Mouse (Mus musculus) kidney, postnatal 0 days (tissue): ENCODE results near the gene Wdfy2. TPM values are rescaled to one million over a fixed set of nuclear protein-coding genes. Genes with fewer than 3 reads are reported as not detected.

Source experiments
- ATAC-seq: fragments of 200-750 bp; cut with Nextera tagmentation; replicated peaks from 2 replicates; pipeline ENCODE4 v1.8.0; 2017; ENCODE audit warnings: low read depth, moderate number of reproducible peaks, moderate TSS enrichment, moderate library complexity; ENCODE audit not compliant: low FRiP score
- DNase-seq: peaks from one replicate; pipeline ENCODE4 v3.0.0-alpha.2; 2016; ENCODE audit warnings: low spot score
- H3K27ac ChIP-seq: fragments of 300-500 bp; sonication (generic); 2 replicates; pipeline ENCODE4 v1.5.1; 2014; ENCODE audit warnings: mild to moderate bottlenecking
- H3K27me3 ChIP-seq: fragments of 300-500 bp; sonication (generic); 2 replicates; pipeline ENCODE4 v1.6.1; 2014; ENCODE audit warnings: low read length, mixed read lengths; ENCODE audit not compliant: insufficient read depth
- H3K36me3 ChIP-seq: fragments of 300-500 bp; sonication (generic); 2 replicates; pipeline ENCODE4 v1.6.1; 2014; ENCODE audit warnings: low read length, mixed read lengths; ENCODE audit not compliant: insufficient read depth
- H3K4me1 ChIP-seq: fragments of 300-500 bp; sonication (generic); replicated peaks from 2 replicates; pipeline ENCODE4 v1.6.1; 2014; ENCODE audit warnings: antibody characterized with exemption, low read length, mixed read lengths; ENCODE audit not compliant: insufficient read depth
- H3K4me2 ChIP-seq: fragments of 300-500 bp; sonication (generic); 2 replicates; pipeline ENCODE4 v1.6.1; 2014; ENCODE audit warnings: mild to moderate bottlenecking, low read length, moderate library complexity, mixed read lengths
- H3K4me3 ChIP-seq: fragments of 300-500 bp; sonication (generic); replicated peaks from 2 replicates; pipeline ENCODE4 v1.5.1; 2014; ENCODE audit warnings: low read depth, low read length
- H3K9ac ChIP-seq: fragments of 300-500 bp; sonication (generic); 2 replicates; pipeline ENCODE4 v1.6.1; 2014; ENCODE audit warnings: low read depth, low read length
- H3K9me3 ChIP-seq: fragments of 300-500 bp; sonication (generic); replicated peaks from 2 replicates; pipeline ENCODE4 v1.6.1; 2016; ENCODE audit warnings: low read length, inconsistent platforms, mixed read lengths
- CTCF ChIP-seq: IDR thresholded peaks from 2 replicates; pipeline ENCODE4 v1.5.1; 2016; ENCODE audit warnings: antibody characterized with exemption, low read depth, mild to moderate bottlenecking, moderate library complexity
- WGBS: fragments of 180-500 bp; shearing (Covaris S2); extraction: QIAGEN DNeasy Blood & Tissue Kit; methylation state at CpG from one replicate; pipeline ENCODE4 v1.1.7; 2014; 5-methylcytosine and 5-hydroxymethylcytosine counted together
- polyA plus RNA-seq: library from polyadenylated mRNA; unstranded; fragments of >200 nt; fragmentation: Nextera tagmentation; extraction: Ambion mirVana; gene quantifications from 2 replicates; pipeline ENCODE4 v1.2.1, GENCODE M21; 2015

Wdfy2 gene
- polyA plus RNA-seq, 1 experiment from 2014 or later, result 3.9 TPM

DNA sequence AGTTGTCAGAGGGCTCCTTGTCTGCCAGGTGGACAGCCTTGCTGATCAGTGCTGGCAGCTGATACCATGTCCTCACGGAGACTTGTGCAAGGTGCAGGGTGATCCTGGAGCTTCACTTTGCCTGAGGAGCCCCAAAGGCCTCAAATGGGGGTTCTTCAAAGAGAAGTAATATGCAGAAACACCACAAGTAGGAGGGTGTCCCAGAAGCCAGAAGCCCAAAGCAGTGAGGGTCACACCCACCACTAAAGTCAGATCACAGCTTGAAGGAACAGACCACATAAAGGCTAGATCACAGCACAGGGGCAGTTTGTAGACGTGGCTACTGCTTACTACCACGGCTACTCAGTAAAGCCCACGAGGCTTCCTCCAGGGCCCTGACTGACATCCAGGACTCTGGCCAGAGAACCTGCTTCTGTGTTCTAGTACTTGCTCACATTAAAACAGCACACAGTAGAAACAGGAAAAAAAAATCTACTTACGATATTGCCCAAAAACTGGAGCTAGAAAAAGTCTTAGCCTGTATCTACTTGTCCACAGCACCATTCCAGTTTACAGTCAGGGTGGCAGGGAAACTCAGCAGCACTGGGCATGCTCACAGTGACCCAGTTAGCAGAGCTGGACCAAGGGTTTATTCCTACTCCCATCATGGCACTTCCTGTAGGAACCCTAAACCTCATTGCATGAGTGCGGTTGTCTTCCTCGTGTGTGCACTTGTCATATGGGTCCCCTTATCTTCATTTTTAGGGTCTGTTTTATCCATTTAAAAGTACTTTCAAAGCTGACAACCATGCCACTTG is 41.4 kb downstream of the Wdfy2 start:
- Histone ChIP-seq H3K27me3 (no peaks in the 10 kb centered on the region), H3K9ac (no peak overlapping the region), H3K36me3 (no peaks in the 10 kb centered on the region), H3K4me2 (no peak overlapping the region), H3K4me1 (peaks cover 11% of the 10 kb centered on the region; the same call in 1 of the 2 replicates), H3K4me3 (no peak overlapping the region), H3K9me3 (no peaks in the 10 kb centered on the region), H3K27ac (no peak overlapping the region)
- no peak for TF ChIP-seq CTCF
- no peak for DNase-seq
- no peak for ATAC-seq
- WGBS, result 69% methylated on average over 7 of the region's 7 CpGs

DNA sequence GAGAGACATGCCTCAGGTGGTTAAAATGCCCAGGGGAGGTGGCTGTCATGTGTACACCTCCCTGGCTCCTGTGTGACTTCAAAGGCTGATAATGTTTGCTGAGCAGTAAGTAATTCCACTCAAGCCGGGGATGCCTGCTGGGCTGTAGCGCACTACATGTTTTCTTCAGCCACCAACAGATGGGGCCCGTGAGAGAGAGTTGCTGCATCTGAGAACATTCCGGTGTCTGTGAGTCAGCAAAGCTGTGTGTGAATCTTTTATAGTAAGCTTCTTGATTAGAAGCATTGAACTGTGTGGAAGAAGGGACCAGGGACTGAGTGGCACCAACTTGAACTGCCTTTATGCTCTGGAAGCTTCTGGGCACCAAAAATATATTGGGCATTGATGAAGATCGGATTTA is 42.0 kb downstream of the Wdfy2 start:
- peak; percentile 71 for TF ChIP-seq CTCF
- WGBS, result 16% methylated on average over 5 of the region's 5 CpGs
- H3K4me3 ChIP-seq, result no peak overlapping the region
- peak; percentile 90 for DNase-seq
- peak; percentile 54; the same call in 1 of the 2 replicates for ATAC-seq
- no peak overlapping the region; the same call in 1 of the 2 replicates for H3K27ac ChIP-seq
- no peaks in the 10 kb centered on the region for H3K9me3 ChIP-seq
- no peaks in the 10 kb centered on the region for H3K36me3 ChIP-seq
- H3K4me2 ChIP-seq, result no peak overlapping the region
- H3K27me3 ChIP-seq, result no peaks in the 10 kb centered on the region
- peaks cover 14% of the 10 kb centered on the region; the same call in 1 of the 2 replicates for H3K4me1 ChIP-seq
- no peak overlapping the region for H3K9ac ChIP-seq

DNA sequence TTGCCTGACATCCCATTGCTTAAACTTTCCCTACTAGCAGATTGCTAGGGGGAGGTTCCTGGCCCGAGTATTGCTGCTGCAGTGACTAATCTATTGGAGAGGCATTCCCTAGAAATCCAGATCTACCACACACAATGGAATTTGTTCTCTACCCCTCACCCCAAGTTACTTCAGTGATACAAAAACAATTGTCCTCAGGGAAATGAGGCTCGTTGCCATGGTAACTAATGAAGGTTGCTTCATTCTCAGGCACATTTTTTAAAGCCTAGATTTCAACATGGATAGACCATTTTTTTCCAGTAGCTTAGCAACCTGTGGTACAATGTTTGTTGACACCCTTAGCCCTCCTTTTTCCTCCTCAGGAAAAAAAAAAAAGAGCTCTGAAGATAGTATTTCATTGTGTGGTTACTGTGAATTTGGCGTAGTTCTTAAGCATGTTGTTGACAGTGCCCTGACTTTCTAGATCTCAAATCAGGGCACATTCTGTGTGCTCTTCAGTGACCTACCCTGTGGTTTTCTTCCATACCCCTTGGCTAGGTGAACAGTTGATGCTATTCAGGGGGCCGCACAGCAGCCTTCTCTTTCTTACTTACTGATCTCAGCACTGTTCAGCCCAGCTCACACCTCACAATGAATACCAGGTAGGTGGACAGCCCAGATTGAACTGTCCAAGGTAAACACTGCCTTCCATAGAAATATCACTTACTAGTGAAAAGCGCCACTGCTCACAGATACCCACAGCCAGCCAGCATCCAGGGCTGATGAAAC is 42.8 kb downstream of the Wdfy2 start:
- H3K36me3 ChIP-seq, result no peaks in the 10 kb centered on the region
- H3K4me1 ChIP-seq, result peaks cover 14% of the 10 kb centered on the region; the same call in 1 of the 2 replicates
- no peak for TF ChIP-seq CTCF
- peak overlapping the region; percentile 10; the same call in 1 of the 2 replicates for H3K27ac ChIP-seq
- 61% methylated on average over 5 of the region's 5 CpGs for WGBS
- no peak overlapping the region for H3K4me2 ChIP-seq
- DNase-seq, result peak; percentile 67
- no peaks in the 10 kb centered on the region for H3K9me3 ChIP-seq
- H3K4me3 ChIP-seq, result no peak overlapping the region
- no peak for ATAC-seq
- H3K27me3 ChIP-seq, result no peaks in the 10 kb centered on the region
- no peak overlapping the region for H3K9ac ChIP-seq

DNA sequence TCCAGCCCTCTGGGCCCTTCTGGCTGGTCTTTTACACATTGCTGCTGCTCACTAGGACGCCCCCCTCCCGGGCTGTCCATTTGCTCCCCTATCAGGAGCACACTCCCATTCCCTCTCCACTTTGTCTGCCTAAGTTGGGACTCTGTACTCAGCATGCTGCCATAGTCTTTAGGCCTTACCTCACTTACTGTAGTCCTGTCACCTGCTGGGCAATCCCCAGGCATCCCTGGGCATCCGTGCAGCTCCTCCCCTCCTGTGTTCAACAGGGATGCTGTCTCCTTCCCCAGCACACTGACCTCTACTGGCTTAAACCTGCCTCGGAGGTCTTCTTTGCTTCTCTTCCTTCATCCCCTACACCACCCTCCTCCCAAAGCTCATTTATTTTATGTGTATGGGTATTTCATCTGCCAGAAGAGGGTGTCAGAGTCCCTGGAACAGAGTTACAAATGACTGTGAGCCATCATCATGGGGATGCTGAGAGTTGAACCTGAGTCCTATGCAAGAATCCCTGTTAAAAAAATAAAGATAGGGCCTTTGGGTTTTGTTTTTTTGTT is 44.7 kb downstream of the Wdfy2 start:
- no peaks in the 10 kb centered on the region for H3K9me3 ChIP-seq
- no peak overlapping the region for H3K4me3 ChIP-seq
- WGBS, result 45% methylated on average over 4 of the region's 4 CpGs
- ATAC-seq (no peak), DNase-seq (no peak)
- peak; percentile 41; the same call in 1 of the 2 replicates for TF ChIP-seq CTCF
- H3K9ac ChIP-seq, result no peak overlapping the region
- no peak overlapping the region for H3K4me2 ChIP-seq
- H3K4me1 ChIP-seq, result peaks cover 14% of the 10 kb centered on the region; the same call in 1 of the 2 replicates
- H3K27me3 ChIP-seq, result no peaks in the 10 kb centered on the region
- no peaks in the 10 kb centered on the region for H3K36me3 ChIP-seq
- no peak overlapping the region for H3K27ac ChIP-seq

DNA sequence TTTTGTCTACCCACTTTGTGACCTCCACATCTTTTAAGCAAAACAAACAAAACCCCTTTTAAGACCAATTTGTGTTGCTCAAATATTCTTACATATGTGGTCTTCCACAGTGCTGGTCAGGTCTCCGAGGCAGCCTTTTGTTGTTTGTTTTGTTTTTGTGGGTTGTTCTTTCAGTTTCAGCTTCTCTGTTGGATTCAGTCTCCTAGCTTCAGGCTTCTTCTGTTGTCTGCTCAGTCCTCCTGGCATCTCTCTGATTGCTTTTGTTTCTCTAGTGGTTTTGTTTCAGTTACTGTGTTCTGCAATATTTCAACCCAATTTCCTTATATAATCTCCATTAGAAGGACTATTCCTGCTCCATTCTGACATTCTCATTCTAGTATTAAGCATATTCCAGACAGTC is 46.1 kb downstream of the Wdfy2 start:
- no peaks in the 10 kb centered on the region for H3K9me3 ChIP-seq
- ATAC-seq (no peak), DNase-seq (no peak)
- TF ChIP-seq CTCF, result no peak
- no peak overlapping the region for H3K4me2 ChIP-seq
- WGBS, result 49% methylated on average over 1 of the region's 1 CpGs
- H3K4me1 ChIP-seq, result peaks cover 14% of the 10 kb centered on the region; the same call in 1 of the 2 replicates
- no peaks in the 10 kb centered on the region for H3K27me3 ChIP-seq
- H3K9ac ChIP-seq, result no peak overlapping the region
- H3K27ac ChIP-seq, result no peak overlapping the region
- H3K36me3 ChIP-seq, result no peaks in the 10 kb centered on the region
- no peak overlapping the region for H3K4me3 ChIP-seq

DNA sequence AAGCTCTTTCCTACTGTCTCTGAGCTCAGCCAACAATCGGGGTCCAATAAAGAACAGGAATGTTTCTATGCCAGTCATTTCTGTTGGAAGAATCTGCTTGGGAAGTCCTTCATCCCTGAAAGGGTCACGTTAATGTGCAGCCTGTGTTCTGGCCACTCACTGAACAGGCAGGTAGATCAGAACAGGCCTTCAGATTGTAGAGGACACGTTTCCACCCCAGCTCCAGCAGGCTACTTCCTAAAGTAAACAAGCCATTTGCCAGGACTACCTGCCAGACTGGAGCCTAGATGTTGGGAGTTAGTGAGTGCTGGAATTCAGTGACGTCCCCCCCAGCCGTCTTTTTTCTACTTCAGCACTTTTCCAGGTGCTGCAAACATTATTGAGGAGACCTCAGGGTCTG is 46.7 kb downstream of the Wdfy2 start:
- 32% methylated on average over 5 of the region's 5 CpGs for WGBS
- no peaks in the 10 kb centered on the region for H3K27me3 ChIP-seq
- peaks cover 14% of the 10 kb centered on the region; the same call in 1 of the 2 replicates for H3K4me1 ChIP-seq
- 0 out of 2 replicates have a peak overlapping the region, but pooled peaks have one; percentile 50 for H3K27ac ChIP-seq
- H3K4me3 ChIP-seq, result no peak overlapping the region
- ATAC-seq (no peak), DNase-seq (no peak)
- no peak for TF ChIP-seq CTCF
- H3K9me3 ChIP-seq, result no peaks in the 10 kb centered on the region
- H3K4me2 ChIP-seq, result no peak overlapping the region
- H3K9ac ChIP-seq, result no peak overlapping the region
- no peaks in the 10 kb centered on the region for H3K36me3 ChIP-seq
